Mouse (Mus musculus): ENCODE measurements around the gene Slc35a2.
A peak's percentile ranks its signal among the peaks of the same experiment; 100 is the strongest.

The Slc35a2 gene

DNA sequence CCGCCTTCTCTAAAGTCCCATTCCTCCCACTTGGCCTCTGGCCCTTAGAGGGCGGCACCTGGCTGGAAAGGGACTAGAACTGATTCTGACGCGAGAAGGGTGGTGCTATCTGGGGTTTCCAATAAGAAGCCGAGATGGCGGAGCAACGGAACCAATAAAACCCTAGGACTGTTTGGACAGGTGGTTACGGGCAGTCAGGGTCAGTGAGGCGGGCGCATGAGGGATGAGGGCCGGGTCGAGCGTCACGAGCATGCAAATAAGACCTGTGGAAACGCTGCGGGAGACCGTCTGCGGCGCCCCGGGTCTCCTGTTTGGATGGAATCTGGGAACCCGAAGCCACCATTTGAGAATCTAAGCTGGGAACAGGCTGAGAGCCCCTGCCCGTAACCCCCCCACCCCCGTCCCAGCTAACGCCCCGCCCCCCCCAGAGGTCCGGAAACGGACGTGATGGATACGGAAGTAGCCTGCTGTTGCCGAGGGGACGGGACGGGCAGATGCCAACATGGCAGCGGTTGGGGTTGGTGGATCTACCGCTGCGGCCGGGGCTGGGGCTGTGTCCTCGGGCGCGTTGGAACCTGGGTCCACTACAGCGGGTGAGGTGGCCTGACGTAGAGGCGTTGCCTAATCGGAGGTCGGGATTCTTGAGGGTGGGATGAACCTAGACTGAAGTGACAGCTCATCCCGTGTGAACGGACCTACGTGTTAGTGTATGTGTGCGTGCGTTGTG, at the start of gene Slc35a2:
Slc35a2 (plus strand) TSS at position 188 of the 727 bp plus-strand sequence.
- DNase-seq (ENCODE audit: low spot score): peak; percentile 85

DNA sequence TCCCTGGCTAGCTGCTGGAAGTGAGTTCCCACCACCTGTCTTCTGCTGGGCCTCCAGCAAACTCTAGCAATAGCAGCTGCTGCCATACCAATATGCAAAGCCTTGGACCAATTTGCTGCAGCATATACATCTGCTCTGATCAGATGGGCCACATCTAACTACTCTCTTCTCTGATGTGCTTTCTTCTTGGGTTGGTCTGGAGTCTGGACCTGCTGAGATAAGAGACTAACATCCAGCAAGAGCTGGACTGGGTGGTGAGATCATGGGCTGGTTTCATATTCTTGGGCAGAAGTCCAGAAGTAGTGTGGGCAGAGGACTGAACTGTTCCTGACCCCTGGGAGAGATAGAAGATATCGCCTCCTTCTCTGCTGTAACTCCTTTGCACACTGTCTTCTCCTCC, 46.7 kb upstream of the Slc35a2 start:
- no peak for DNase-seq (ENCODE audit: low spot score)

DNA sequence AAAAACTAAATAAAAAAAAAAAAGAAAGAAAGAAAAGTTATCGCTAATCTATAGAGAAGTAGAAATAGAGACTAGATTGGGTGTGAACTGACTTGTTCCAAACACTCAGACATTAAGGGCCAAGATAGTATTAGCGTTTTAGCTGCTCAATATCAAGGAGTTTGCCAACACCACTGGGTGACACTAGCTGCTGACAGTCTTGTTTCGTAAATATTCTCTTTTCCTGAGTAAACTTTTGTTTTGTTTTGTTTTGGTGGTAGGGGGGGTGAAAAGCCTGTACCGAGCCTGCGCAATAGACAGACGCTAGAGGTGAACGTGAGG, 43.0 kb upstream of the Slc35a2 start:
- DNase-seq (ENCODE audit: low spot score): no peak

DNA sequence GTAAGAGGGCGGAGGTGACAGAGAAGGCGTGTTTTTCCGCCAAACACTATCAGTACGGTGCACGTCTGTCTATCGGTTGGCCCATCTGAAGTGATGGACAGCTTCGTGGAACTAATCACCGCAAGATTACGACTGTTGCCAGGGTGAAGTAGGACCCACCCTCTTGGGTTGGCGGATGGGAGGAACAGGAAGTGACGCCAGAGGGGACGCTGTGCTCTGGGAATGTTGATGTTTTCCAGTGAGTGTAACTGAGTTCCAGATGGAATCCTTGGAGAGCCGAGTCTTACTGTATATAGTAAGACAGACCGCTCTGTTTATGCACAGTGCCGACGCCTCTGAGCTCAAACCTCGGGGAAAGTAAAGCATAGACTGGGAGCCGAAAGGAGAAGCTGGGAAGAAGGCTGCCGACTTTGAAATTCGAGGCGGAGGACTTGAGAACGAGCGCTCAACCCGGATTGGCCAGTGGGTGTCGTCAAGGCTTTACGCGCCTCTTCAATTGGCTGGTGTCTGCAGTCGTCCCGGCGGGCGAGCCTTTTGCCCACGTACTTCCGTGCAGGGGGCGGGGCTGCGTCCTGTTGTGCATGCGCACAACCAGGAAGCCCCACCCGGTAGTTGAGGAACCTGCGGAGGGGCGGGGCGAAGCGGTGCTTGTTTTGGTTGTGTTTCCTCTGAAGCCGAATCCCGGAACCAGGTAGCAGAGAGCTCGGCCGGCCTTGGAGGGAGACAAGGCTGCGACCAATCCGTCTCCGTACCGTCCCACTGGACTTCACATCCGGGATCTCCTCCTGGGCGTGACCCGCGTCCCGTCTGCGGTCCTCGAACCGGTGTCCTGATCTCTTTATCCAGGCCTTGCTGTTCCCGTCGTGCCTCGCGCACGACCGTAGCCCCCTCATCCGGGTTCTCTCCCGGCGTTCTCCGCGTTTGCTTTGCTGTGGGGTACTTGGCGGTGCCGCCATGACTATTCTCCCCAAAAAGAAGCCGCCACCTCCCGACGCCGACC, 42.4 kb upstream of the Slc35a2 start, which contains the start of gene Otud5:
Otud5 (plus strand) TSS at position 202 of the 1,000 bp plus-strand sequence.
- DNase-seq (ENCODE audit: low spot score): peak; percentile 95

DNA sequence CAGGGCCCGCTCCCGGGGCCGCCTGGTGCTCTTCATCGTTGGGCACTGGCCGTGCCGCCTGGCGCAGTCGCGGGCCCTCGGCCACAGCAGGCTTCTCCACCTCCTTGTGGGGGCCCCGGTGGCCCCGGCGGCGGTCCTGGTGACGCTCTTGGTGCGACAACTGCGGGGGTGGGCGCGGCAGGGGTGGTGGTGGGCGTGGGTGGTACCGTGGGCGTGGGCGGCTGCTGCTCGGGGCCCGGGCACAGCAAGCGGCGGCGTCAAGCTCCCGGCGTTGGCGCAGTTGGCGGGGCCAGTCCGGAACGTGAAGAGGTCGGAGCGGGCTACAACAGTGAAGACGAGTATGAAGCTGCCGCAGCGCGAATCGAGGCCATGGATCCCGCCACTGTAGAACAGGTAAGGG, 41.5 kb upstream of the Slc35a2 start:
- DNase-seq (ENCODE audit: low spot score): peak; percentile 62

DNA sequence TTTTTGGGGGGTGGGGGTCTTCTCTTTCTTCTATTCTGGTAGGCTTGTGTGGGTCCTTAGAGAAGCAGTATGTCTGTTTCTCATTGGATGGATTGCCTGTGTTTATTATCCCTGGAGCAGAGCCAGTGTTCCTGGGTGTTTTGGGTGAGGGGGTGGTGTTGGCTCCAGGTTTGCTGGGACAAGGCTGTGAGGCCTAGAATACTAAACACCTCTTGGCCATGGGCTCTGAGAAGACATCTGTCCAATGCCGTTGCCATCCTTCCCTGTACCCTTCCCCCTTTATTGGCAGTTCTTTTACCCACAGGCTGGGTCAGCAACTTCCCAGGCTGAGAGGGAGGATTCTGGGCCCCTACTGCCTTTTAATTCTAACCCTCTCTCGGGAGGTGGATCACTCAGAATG, 36.0 kb upstream of the Slc35a2 start:
- DNase-seq (ENCODE audit: low spot score): no peak

DNA sequence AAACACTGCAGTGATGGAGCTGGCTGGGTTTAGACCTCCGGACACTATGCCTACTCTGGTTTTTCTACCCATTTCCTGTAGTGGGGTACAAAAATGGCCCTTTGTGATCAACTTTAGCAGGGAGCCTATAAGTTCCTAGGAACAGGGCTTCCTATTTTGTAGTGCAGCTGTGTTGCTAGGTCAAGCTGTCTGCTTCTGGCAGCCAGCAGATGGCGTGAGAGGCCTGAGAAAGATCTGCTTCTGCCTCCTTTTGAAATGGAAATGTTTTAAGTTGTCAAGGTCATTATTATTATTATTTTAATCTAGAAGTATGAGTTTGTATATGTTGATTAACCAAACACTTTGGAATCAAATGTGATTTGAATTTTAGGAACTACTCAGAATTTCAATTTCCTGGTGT, 29.2 kb upstream of the Slc35a2 start:
- DNase-seq (ENCODE audit: low spot score): peak; percentile 52

DNA sequence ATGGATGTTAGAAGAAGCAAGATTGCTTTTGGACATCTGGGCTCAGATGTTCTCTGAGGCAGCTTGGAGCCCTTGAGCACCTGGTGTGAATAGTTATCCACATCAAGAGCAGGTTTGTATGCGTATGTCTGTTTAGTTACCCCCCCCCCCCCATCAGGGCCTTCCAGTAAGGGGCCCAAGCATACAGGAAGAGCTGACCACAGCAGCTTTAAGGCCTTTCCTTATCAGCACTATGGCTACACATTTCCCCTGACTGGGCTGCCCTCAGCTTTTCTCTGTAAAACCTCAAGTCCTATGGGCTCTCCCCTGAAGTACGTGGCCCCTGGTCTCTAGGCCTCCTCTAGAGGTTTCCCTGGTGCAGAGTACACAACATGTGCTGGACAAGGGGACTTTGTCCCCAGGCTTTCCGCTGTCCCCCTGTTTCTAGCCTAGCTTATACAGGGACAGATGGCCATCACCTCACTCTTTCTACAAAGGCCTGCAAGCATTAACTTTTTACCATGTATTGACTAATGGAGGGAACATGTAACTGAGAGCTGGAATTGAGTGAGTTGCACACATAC, 24.6 kb upstream of the Slc35a2 start:
- DNase-seq (ENCODE audit: low spot score): no peak

DNA sequence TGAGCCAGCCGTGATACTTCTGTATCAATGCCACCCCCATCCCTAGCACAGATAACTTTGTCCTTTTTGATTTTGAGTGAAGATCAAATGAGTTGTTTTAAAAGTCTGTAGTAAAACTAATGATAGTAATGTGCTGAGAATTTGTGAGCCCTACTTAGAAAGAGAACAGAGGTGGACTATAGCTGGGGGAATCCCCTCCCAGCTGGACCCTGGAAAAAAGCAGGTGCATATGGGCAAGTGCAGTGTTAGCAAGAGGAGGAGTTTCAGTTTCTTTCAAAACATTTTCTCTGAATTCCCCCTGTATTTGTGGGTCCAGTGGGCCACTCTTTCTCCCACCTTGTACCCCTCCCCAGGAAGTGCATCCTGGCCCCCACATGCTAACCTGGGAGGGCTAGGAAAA, 20.6 kb upstream of the Slc35a2 start:
- DNase-seq (ENCODE audit: low spot score): no peak

DNA sequence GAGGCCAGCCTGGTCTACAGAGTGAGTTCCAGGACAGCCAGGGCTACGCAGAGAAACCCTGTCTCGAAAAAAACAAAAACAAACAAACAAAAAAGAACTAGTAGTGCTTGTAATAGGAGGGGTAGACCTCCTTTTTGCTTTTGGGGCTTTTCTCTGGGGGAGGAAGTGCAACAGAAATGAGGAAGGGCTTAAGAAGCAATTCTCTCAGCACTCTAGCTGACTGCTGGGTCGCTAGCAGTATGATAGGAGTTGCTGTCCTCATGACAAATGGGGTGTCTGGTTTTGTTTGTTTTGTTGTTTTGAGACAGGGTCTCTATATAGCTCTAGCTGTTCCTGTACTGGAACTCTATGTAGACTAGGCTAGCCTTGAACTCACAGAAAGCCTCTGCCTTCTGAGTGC, 19.3 kb upstream of the Slc35a2 start:
- DNase-seq (ENCODE audit: low spot score): no peak

DNA sequence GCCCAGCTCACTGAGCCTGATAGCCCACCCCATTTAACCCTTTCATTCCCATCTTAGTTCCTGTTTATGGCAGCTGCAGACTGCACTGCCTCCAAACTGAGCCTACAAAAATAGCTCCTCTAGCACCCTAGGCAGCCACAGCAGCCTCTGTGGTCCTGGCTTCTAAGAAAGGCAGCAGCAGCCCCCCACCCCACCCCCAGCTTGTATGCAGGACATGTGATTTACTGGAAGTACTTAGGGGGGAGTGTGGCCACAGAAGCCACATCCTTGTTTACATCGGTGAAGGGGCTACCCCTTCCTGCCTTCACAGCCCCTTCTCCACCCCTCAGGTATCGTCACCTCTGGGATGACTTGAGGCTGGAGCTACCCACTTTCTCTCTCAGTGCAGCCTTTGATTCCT, 18.5 kb upstream of the Slc35a2 start:
- DNase-seq (ENCODE audit: low spot score): no peak

DNA sequence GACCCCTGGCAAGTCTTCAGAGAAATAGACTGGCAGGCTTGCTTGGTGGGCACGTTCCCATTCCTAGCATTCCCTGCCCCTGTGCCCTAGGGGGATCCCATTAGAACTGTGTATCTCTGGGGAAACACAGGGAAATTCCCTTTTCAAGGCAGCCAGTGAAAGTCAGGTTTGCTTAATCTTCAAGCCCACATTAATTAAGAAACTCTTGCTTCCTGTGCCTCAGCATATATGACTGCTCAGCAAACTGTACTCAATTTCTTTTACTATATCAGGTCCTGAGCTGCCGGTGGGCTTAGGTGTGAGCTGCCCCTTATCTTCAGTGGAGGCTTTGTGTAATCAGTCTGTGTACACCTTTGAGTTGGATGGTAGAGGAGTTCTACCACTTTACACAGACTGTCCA, 18.0 kb upstream of the Slc35a2 start:
- no peak for DNase-seq (ENCODE audit: low spot score)

DNA sequence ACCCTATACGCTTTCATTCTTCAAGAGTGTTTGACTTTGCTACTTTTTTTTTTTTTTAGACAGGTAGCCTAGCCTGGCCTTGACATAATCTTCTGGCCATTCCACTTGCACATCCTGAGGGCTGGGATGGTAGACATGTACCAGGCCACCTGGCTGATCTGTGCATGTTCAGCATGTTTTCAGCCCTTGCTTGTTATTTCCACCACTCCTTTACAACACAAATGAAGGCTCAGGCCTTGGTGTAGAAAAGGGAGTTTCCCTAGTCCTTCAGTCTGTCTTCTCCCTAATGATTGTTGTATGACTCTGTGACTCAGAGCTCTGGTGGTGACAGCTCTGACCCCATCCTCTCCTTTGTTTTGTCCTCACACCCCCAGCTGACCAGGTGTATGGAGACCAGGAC, 16.7 kb upstream of the Slc35a2 start:
- DNase-seq (ENCODE audit: low spot score): no peak

DNA sequence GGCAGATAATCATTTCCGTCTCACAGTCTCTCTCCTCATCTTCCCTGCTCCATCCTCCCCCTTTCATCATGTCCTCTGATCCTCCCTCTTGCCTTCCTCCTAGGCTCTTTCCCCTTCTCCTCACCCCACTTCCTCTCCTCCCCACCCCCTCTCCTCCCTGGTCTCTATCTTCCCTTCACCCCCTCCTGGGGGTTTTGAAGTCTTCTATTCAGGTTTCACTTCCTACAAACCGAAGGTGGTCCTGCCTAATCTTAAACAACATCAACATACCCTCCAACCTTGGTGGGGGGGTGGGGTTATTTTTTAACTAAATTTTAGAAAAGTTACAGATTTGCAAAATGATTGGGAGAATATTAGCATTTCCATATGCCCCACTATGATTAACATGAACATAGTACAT, 15.3 kb upstream of the Slc35a2 start:
- DNase-seq (ENCODE audit: low spot score): no peak

DNA sequence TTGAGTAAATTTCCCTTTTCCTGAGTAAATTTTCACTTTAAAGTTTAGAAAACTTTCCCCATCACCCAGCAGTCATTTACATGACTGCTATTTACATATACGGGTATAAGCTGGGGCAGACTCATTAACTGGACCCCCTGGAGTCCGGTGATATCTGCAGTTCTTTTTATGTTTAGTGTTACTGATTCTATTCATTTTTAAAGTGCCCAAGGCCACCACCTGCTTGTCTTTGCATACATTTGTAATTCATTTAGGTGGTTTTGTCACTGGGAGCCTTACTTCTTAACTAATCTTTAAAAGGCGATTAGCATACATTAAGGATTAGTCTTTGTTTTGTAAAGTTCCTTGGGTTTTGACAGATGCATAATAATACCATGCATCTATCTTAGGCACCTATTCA, 14.0 kb upstream of the Slc35a2 start:
- DNase-seq (ENCODE audit: low spot score): no peak

DNA sequence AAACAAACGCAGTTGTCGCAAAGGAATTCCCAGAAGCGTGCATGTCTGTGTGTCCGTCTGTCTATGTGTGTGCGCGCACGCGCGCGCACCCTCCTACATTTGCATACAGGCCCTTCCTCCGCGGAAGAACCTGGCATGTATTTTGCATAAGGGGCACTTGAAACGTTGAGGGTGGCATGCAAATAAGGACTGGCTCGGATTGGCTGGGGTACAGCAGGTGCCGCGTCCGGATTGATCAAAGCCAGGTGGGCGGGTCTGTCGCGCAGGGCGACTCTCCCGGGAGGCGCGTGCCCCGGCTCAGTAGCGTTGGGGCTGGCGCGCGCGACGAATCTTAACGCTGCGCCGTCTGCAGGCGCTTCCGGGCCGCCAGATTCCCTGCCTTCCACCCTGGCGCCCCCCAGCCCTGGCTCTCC, 5.8 kb upstream of the Slc35a2 start, which contains the start of gene Pim2:
Pim2 (plus strand) TSS at position 256 of the 413 bp plus-strand sequence.
- peak; percentile 78 for DNase-seq (ENCODE audit: low spot score)

DNA sequence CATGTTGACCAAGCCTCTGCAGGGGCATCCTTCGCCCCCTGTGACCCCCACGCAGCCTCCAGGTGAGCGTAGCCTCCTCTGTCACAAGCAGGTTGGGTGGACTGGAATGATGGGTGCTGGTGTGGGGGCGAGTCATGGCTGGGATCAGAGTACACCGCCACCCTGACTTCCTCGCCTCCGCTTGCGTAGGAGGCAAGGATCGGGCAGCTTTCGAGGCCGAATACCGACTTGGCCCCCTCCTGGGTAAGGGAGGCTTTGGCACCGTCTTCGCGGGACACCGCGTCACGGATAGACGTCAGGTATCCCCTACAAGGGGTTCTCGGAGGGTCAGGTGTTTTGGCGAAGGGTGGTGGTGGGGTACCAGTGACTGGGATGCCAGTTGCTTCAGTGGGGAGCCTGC, 5.3 kb upstream of the Slc35a2 start:
- DNase-seq (ENCODE audit: low spot score): no peak

DNA sequence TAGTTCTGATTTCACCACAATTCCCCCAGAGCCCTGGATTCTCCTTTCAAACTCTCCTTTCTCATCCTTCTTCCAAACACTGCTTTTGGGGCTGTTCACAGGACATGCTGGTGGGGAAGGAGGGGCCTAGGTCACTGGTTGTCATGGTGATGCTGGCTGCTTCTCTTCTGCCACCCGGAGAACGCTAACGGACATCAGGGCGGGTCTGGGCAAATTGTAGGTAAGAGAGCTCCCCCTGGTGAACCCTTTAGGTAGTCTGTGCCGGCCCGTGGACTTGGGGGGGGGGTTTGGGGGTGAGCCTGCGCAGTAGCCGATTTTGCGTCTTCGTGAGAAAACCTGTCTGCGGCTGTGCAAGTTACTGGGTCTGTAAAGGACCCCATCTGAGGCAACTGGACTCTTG, 4.0 kb upstream of the Slc35a2 start:
- peak; percentile 60 for DNase-seq (ENCODE audit: low spot score)

DNA sequence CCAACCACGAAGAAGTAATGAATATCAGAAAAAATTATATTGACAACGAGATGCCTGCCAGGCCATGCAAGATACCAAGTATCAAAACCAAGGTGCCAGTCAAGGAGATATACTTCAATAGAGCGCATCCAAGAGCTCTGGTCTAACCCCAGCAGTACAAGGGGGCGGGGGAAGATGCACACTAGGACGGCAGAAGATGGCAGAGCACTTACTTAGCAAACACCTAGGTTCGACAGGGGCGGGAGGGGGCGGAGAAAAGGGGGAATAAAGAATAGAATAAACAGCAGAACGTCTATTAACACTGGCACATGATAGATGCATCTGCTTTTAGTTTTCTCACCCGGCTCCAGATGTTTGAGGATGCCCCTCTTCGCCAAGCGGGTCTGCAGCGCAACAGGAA, 14.4 kb downstream of the Slc35a2 start:
- no peak for DNase-seq (ENCODE audit: low spot score)

DNA sequence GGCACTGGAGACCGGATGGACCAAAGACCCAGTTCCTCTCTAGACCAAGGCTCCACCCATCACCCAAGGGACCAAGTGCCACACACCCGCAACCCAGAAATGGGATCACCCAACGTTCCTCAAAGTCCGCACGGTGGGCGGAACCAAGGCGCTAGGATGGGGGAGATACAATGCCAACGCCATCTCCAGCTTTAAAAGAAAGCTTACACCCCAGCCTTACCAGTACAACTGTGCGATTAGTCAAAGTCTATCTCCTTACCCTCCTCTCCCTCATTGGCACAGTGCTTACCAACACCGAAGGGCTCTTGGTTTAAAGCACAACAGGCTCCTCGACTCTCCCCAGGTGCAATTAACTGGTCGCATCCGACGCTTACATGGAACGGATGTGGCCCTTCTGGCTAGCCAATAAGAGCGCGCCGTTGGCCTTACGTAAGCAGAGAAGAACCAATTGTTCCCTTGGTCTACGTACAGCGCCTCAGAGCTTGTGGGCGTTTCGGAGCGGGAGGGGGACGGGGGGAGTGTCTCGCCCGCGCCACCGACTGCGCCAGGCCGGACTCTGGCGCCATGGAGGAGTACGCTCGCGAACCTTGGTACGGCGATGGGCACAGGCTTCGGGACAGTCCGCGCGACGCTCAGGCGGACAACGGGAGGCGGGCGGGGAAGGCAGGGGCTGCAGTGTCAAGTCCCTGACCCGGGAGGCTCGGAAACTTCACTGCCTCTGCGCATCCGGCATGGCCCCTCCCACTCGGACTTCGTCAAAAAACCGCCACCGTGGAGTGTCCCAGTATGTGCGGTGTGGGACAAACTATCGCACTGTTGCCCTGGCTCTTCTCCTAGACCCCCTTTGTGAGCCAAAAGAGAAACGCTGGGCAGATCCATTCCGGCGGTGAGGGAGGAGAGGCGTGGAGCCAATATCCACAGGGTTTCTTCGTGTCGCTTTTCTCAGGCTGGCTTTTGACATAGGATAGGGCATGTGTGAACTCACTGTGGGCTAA, 15.3 kb downstream of the Slc35a2 start, which contains the start of the genes Pqbp1 and Timm17b:
Pqbp1 (minus strand) TSS at position 390 of the 995 bp plus-strand sequence.
Timm17b (plus strand) TSS at position 478 of the 995 bp plus-strand sequence.
- DNase-seq (ENCODE audit: low spot score): peak; percentile 84

DNA sequence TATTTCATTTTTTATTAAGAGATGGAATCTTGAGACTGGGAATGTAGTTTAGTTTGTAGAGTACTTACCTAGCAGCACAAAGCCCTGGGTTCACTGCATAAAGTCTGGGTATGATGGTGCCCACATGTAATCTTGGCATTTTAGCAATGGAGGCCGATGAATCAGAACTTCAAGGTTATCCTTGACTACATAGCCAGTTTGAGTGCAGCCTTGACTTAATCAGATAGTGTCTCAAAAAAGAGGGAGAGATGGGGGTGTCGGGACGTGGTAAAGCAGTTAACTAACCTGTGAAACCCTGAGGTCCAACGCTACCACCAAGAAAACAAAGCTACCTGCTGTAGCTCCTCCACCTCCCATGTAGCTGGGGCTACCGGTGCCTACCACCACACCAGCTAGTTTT, 20.6 kb downstream of the Slc35a2 start:
- DNase-seq (ENCODE audit: low spot score): no peak

All from testis, postnatal 10 days (tissue).